Mouse (Mus musculus) embryonic fibroblast, embryonic 13.5 days (primary cell): ENCODE measurements at regions not wholly inside any gene's neighbourhood (a gene's known extent, or its start where the extent isn't known, plus 50 kb on each side); places are given as distances from the start of the nearest gene placed in this dataset.

Source experiments
- CTCF ChIP-seq: IDR thresholded peaks from 2 replicates; pipeline ENCODE4 v1.5.1; 2011; ENCODE audit warnings: mild to moderate bottlenecking, control low read depth, low read length, moderate library complexity, borderline replicate concordance; ENCODE audit not compliant: insufficient read depth
- POLR2A ChIP-seq: IDR thresholded peaks from 2 replicates; pipeline ENCODE4 v1.6.1; 2011; ENCODE audit warnings: low read depth, mild to moderate bottlenecking, control low read depth, low read length, moderate library complexity

DNA sequence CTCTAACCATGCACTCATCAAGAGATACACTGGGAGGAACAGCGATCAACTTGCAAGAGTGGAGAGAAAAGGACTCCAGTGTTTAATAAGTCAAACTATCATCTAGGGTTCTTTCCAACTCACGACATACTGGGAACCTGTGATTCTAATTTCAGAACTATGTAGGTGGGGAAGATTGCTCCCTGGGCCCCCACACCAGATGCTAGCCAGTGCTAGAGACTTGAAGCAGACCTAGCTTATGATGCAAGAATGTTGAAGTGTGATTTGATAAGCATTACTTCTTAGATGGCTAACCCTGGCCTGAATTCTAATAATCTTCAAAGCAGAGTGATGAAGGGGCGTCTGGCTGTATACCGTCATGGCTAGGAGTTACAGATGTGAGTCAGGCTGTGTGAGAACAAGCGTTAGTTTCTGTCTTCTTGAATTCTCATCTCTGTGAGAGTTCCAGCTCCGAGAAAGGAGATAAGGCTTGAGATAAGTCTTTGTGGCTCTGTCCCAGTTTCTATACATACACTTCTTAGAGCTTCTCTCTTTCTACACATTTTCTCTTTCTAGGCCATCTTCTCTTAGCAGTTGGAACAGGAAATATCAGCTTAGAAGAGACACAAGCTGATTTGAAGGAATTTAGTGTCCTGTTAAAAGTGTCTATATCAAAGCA is 54.0 kb upstream of the Bank1 start:
- no peak for TF ChIP-seq CTCF
- no peak for TF ChIP-seq POLR2A
